Mouse (Mus musculus): ENCODE measurements around the gene Crk. TPM values are rescaled to one million over a fixed set of nuclear protein-coding genes. Genes with fewer than 3 reads are reported as not detected.
A peak's percentile ranks its signal among the peaks of the same experiment; 100 is the strongest.

The Crk gene
- total and polyA plus RNA-seq, 3 experiments, result 37.8 to 44.6 (median 39.9) TPM

DNA sequence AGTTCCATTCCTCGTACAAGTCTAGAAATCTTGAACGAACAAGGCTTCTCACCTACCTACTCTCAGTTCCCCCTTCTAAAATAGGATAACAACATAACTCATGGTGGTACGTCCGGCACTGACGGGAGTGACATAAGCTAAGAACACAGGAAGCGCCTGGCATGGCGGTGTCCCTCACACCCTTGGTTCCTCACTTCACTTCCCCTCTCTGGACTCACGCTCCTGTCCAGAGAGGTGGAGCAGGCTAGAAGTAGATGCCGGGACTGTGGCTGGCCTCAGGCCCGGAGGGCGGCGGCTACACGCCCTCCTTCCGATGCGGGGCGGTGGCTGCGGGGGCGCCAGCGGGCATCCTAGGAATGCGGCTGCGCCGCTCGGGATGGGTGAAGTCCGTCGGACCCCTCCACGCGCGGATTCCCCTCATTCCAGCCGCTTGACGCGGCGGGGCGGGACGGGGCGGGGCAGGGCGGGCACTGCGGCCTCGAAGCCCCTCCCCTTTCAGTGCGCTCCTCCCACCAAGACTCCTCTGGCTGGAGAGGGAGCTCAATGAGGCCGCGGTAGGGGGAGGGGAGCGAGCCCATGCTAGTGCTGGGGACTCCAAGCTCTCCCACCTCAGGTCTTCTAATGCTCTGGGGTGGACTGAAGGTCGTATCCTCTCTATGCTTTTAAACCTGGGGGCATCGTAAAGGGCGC lies 25.1 kb upstream of the Crk start (continued):
- TF ChIP-seq KAT2A (IDR thresholded peaks at IDR 0.05; ENCODE audit: insufficient replicate concordance, low read length) (no peak), MAX (IDR thresholded peaks at IDR 0.05; ENCODE audit: low read length) (peak; percentile 86; the same call in 1 of the 2 replicates), NELFE (IDR thresholded peaks at IDR 0.05; ENCODE audit: low read depth, low read length) (peak; percentile 46), MYC (IDR thresholded peaks at IDR 0.05; ENCODE audit: low read depth, low read length) (peak; percentile 95), BHLHE40 (IDR thresholded peaks at IDR 0.05; ENCODE audit: low read depth, low read length) (peak; percentile 93), TCF12 (IDR thresholded peaks at IDR 0.05; ENCODE audit: low read depth, low read length) (peak; percentile 89), MAFK (IDR thresholded peaks at IDR 0.05; ENCODE audit: insufficient replicate concordance, low read length) (0 out of 2 replicates have a peak, but pooled peaks have one; percentile 9), USF1 (IDR thresholded peaks at IDR 0.05; ENCODE audit: low read depth, low read length) (no peak), RCOR1 (conservative IDR thresholded peaks at IDR 0.05; ENCODE audit: low read depth, low read length) (peak; percentile 91), NRF1 (IDR thresholded peaks at IDR 0.05; ENCODE audit: low read depth, low read length) (peak; percentile 59), UBTF (IDR thresholded peaks at IDR 0.05; ENCODE audit: low read depth, low read length) (peak; percentile 54; the same call in 1 of the 2 replicates), MXI1 (IDR thresholded peaks at IDR 0.05; ENCODE audit: low read depth, low read length) (peak; percentile 91), ZNF384 (IDR thresholded peaks at IDR 0.05; ENCODE audit: low read depth, low read length) (no peak), CHD2 (IDR thresholded peaks at IDR 0.05; ENCODE audit: low read length) (peak; percentile 93)

DNA sequence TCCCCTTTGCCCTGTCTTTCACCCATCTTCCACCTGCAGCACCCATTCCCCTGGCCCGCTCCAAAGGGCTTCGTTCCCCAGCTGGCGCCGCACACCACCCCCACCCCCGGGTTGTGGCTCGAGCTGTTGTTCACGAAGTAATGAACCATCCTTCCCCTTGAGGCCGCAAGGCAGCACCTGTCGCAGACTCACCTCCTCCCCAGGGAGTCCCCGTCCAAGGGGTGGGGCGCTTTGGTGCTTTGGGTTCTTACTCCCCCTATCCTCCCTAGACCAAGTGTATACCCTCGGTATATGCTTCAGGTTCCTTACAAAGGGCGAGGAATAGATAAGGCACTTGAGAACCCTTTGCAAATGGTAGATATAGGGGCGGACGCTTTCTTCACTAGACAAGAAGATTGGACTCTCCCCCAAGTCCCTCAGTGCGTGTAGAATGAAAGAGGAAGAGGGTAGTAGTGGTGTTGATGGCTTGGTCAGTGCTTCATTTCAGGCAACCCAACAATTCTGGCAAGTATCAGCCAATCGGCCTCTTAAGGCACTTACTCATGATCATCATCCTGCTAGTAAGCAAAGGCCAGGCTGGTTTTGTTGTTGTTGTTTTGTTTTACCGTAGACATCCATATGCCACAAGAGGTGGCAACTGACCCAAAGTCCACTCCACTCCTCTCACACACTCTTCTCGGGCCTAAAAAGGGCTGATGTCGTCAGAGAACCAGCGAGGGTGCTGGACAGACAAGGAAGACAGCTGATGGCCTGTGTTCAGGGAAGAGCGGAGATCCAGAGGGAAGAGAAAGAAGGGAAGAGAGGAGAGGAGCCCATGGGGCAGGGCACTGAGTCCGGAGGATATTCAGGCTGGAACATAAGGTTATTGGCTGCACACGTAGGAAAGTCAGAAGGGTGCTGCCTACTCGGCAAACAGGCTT lies 24.3 kb upstream of the Crk start:
- Histone ChIP-seq H3K9me3 (replicated peaks; ENCODE audit: low read length) (no peaks in the 10 kb centered on the region), H3K9ac (ENCODE audit: insufficient read depth, low read depth) (peak overlapping the region; percentile 86), H3K27ac (ENCODE audit: insufficient read depth, low read depth) (peak overlapping the region; percentile 98), H3K36me3 (replicated peaks in 1 of 2; ENCODE audit: control insufficient read depth in 1 of 2, insufficient read depth in 1 of 2, low read length in 1 of 2) (peaks cover 23 to 30% of the 10 kb centered on the region in 2 experiments), H3K4me3 (replicated peaks in 1 of 3; ENCODE audit: low read depth in 2 of 3, low read length in 2 of 3, poor library complexity in 1 of 3) (peak overlapping the region; percentile 62 to 73 (median 71)), H3K27me3 (replicated peaks) (no peaks in the 10 kb centered on the region), H3K4me2 (ENCODE audit: insufficient read depth, low read depth, poor library complexity, severe bottlenecking) (peak overlapping the region; percentile 90), H3K79me2 (replicated peaks; ENCODE audit: control insufficient read depth, extremely low read depth, insufficient read depth, poor library complexity, severe bottlenecking) (peaks cover 32% of the 10 kb centered on the region), H3K4me1 (ENCODE audit: control insufficient read depth in 1 of 2, insufficient read depth in 2 of 2) (peaks cover 9 to 61% of the 10 kb centered on the region in 2 experiments)
- dilution Hi-C loops (cut with MboI; ENCODE audit: extremely low pct_ligation_motif_present, extremely low pct_unique_long_range_greater_than_20kb, low sequenced_read_pairs), result no loop called here
- peak; percentile 97 for DNase-seq (ENCODE audit: extremely low read depth)
- in situ Hi-C loops (cut with MboI; ENCODE audit: low pct_ligation_motif_present, low pct_unique_long_range_greater_than_20kb, low sequenced_read_pairs), result no loop called here
- peak; percentile 97 for TF ChIP-seq TCF12 (IDR thresholded peaks at IDR 0.05; ENCODE audit: low read depth, low read length)
- no peak; the same call in 1 of the 2 replicates for TF ChIP-seq UBTF (IDR thresholded peaks at IDR 0.05; ENCODE audit: low read depth, low read length)
- TF ChIP-seq KAT2A (IDR thresholded peaks at IDR 0.05; ENCODE audit: insufficient replicate concordance, low read length), result 0 out of 2 replicates have a peak, but pooled peaks have one; percentile 61
- peak; percentile 92 for TF ChIP-seq CHD1 (IDR thresholded peaks at IDR 0.05; ENCODE audit: low read depth, low read length)
- no peak for TF ChIP-seq POLR2A (IDR thresholded peaks at IDR 0.05; ENCODE audit: low read depth, low read length)
- TF ChIP-seq SIN3A (IDR thresholded peaks at IDR 0.05; ENCODE audit: low read length), result peak; percentile 64
- TF ChIP-seq E2F4 (IDR thresholded peaks at IDR 0.05; ENCODE audit: insufficient replicate concordance, low read depth, low read length), result no peak
- peak; percentile 84 for TF ChIP-seq EP300 (IDR thresholded peaks at IDR 0.05; ENCODE audit: low read length)
- no peak for TF ChIP-seq USF1 (IDR thresholded peaks at IDR 0.05; ENCODE audit: low read depth, low read length)
- TF ChIP-seq ETS1 (conservative IDR thresholded peaks at IDR 0.05; ENCODE audit: low read depth, low read length), result peak; percentile 89
- TF ChIP-seq MAFK (IDR thresholded peaks at IDR 0.05; ENCODE audit: insufficient replicate concordance, low read length), result 0 out of 2 replicates have a peak, but pooled peaks have one; percentile 31
- no peak for TF ChIP-seq POLR2AphosphoS2 (IDR thresholded peaks at IDR 0.05; ENCODE audit: low read depth, low read length)
- TF ChIP-seq MEF2A (IDR thresholded peaks at IDR 0.05; ENCODE audit: borderline replicate concordance, low read depth, low read length), result peak; percentile 84
- TF ChIP-seq IRF4 (IDR thresholded peaks at IDR 0.05; ENCODE audit: low read depth, low read length), result 0 out of 2 replicates have a peak, but pooled peaks have one; percentile 42
- TF ChIP-seq ELF1 (IDR thresholded peaks at IDR 0.05; ENCODE audit: low read depth, low read length), result peak; percentile 58; the same call in 1 of the 2 replicates
- peak; percentile 60; the same call in 1 of the 2 replicates for TF ChIP-seq ZMIZ1 (IDR thresholded peaks at IDR 0.05; ENCODE audit: low read depth, low read length)
- TF ChIP-seq GABPA (IDR thresholded peaks at IDR 0.05; ENCODE audit: insufficient replicate concordance, low read depth, low read length), result no peak
- no peak; the same call in 1 of the 2 replicates for TF ChIP-seq RAD21 (IDR thresholded peaks at IDR 0.05; ENCODE audit: low read depth, low read length)
- peak; percentile 80; the same call in 1 of the 2 replicates for TF ChIP-seq RCOR1 (conservative IDR thresholded peaks at IDR 0.05; ENCODE audit: low read depth, low read length)
- peak; percentile 96 for TF ChIP-seq MAZ (IDR thresholded peaks at IDR 0.05; ENCODE audit: low read depth, low read length)
- peak; percentile 83 for TF ChIP-seq MAX (IDR thresholded peaks at IDR 0.05; ENCODE audit: low read length)
- TF ChIP-seq ZKSCAN1 (IDR thresholded peaks at IDR 0.05; ENCODE audit: borderline replicate concordance, low read depth, low read length), result no peak; the same call in 1 of the 2 replicates
- TF ChIP-seq TBP (conservative IDR thresholded peaks at IDR 0.05; ENCODE audit: low read depth, low read length), result peak; percentile 75
- no peak for TF ChIP-seq JUND (conservative IDR thresholded peaks at IDR 0.05; ENCODE audit: low read depth, low read length)
- TF ChIP-seq NRF1 (IDR thresholded peaks at IDR 0.05; ENCODE audit: low read depth, low read length), result peak; percentile 29; the same call in 1 of the 2 replicates

All from CH12.LX (cell line).